Mouse (Mus musculus) lung, adult 2 months (tissue): ENCODE measurements around the gene Stpg2.

Experiments
- CTCF ChIP-seq: fragments of 200-500 bp; IDR thresholded peaks from 2 replicates; pipeline ENCODE4 v1.5.1; 2011; ENCODE audit warnings: mild to moderate bottlenecking, low read length, control low read depth; ENCODE audit not compliant: insufficient read depth
- POLR2A ChIP-seq: fragments of 200-500 bp; IDR thresholded peaks from 2 replicates; pipeline ENCODE4 v1.6.1; 2011; ENCODE audit warnings: low read depth, mild to moderate bottlenecking, control low read depth, low read length, borderline replicate concordance; ENCODE audit errors: extremely low read depth

- TF ChIP-seq POLR2A (no peak), CTCF (no peak)
These were observed 21.3 kb downstream of the Stpg2 start for GRCm38 (mm10) chr3:139226811-139227210.
